Mouse (Mus musculus) G1E-ER4 (cell line): ENCODE results near the gene Fbxo3. TPM values are rescaled to one million over a fixed set of nuclear protein-coding genes. Genes with fewer than 3 reads are reported as not detected.

Experiments used
- GATA1 ChIP-seq: IDR thresholded peaks from one replicate; pipeline ENCODE4 v1.8.0; 2012; ENCODE audit warnings: low read length, inconsistent platforms
- polyA plus RNA-seq: library from polyadenylated mRNA; stranded (reverse); fragments of >175 nt; gene quantifications from 2 replicates; pipeline ENCODE4 v1.2.3, GENCODE M21; 2012

Gene Fbxo3
- polyA plus RNA-seq, 1 experiment, result 12.8 TPM

GRCm38 (mm10) chr2:104069704-104070185, 42.2 kb downstream of the Fbxo3 start, which contains the start of gene Cd59b:
Gene Cd59b, plus strand, starts transcription at chr2:104069849.
- TF ChIP-seq GATA1, result no peak

GRCm38 (mm10) chr2:104078285-104078684, 50.8 kb downstream of the Fbxo3 start:
- TF ChIP-seq GATA1, result peak; percentile 47

GRCm38 (mm10) chr2:104082474-104082873, 55.0 kb downstream of the Fbxo3 start:
- no peak for TF ChIP-seq GATA1

DNA sequence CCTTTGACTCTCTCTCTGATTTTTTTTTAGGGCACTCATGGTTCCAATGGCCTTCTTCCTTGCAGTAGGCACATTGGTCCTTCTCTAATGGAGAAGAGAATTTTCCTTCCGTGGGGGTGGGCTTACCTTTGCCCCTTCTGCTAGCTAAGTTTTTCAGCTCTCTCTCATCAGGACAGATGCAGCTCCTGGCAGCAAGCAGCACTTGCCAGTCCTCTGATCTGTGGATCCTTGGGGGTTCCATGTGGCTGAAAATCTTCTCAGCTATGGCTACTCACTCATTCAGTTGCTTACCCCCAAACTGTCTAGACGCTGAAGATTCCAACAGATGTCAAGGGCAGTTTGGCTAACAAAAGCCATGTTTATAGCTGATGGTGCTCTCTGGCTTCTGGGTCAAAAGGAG, 65.8 kb downstream of the Fbxo3 start:
- TF ChIP-seq GATA1, result no peak

GRCm38 (mm10) chr2:104095741-104096213, 68.3 kb downstream of the Fbxo3 start, which contains the start of gene Cd59a:
Gene Cd59a, plus strand, starts transcription at chr2:104095801.
- TF ChIP-seq GATA1, result no peak

GRCm38 (mm10) chr2:104096256-104096655, 68.7 kb downstream of the Fbxo3 start:
- no peak for TF ChIP-seq GATA1

GRCm38 (mm10) chr2:104098529-104099230, 71.2 kb downstream of the Fbxo3 start:
- TF ChIP-seq GATA1, result no peak

GRCm38 (mm10) chr2:104099231-104099585, 71.7 kb downstream of the Fbxo3 start:
- no peak for TF ChIP-seq GATA1

- TF ChIP-seq GATA1, result no peak
These were observed 72.4 kb downstream of the Fbxo3 start for GRCm38 (mm10) chr2:104099946-104100345.

DNA sequence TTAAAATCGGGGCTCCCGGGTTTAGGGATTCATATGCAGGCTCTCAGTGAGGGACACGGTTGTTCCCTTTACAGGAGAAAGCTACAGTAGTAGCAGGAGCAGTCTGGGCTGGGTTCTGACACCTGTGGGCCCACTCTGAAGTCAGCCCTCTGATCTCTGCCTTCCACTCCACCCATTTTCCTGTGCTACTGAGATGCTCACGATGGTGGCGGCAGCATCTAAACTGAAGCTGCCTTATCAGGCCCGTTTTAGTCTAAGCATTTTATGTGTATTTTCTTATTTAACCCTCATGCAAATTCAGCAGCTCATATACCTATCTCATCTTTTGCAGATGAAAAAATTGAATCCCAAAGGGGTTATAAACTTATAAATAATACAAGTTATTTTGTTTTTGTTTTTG, 77.3 kb downstream of the Fbxo3 start:
- no peak for TF ChIP-seq GATA1

- TF ChIP-seq GATA1, result no peak
These were observed 82.0 kb downstream of the Fbxo3 start for GRCm38 (mm10) chr2:104109528-104109927.

- no peak for TF ChIP-seq GATA1
These were observed 82.5 kb downstream of the Fbxo3 start for GRCm38 (mm10) chr2:104110031-104110430.

Other genes with a start within 250 kb of the Fbxo3 start
- gene Caprin1, start 230.1 kb upstream of the Fbxo3 start, polyA plus RNA-seq, result 223 and 302 TPM in 2 replicates
- gene Lmo2, start 69.7 kb upstream of the Fbxo3 start, polyA plus RNA-seq, result 582 and 771 TPM in 2 replicates
- gene 4931422A03Rik, start 640 bp downstream of the Fbxo3 start, polyA plus RNA-seq, result not detected in 2 replicates
- not detected in 2 replicates for gene Gm10912, start 38.1 kb downstream of the Fbxo3 start, polyA plus RNA-seq
- gene Gm10799, start 40.8 kb downstream of the Fbxo3 start, polyA plus RNA-seq, result not detected in 2 replicates
- not detected in 2 replicates for gene Cd59b, start 42.1 kb downstream of the Fbxo3 start, polyA plus RNA-seq
- not detected in 2 replicates for gene Cd59a, start 68.1 kb downstream of the Fbxo3 start, polyA plus RNA-seq
- 0.23 and 0.42 TPM in 2 replicates for gene A930018P22Rik, start 95.0 kb downstream of the Fbxo3 start, polyA plus RNA-seq